Mouse (Mus musculus) hindbrain, postnatal 0 days (tissue): ENCODE results near the gene B4galt1. TPM values are rescaled to one million over a fixed set of nuclear protein-coding genes. Genes with fewer than 3 reads are reported as not detected.

Experiments used
- ATAC-seq: fragments of 200-750 bp; cut with Nextera tagmentation; 2 replicates; pipeline ENCODE4 v1.8.0; 2017; ENCODE audit warnings: mild to moderate bottlenecking, moderate TSS enrichment, moderate library complexity
- DNase-seq: peaks from one replicate; pipeline ENCODE4 v3.0.0-alpha.2; 2015; ENCODE audit warnings: low spot score
- H3K27ac ChIP-seq: fragments of 300-500 bp; sonication (generic); 2 replicates; pipeline ENCODE4 v1.5.1; 2014; ENCODE audit warnings: mild to moderate bottlenecking
- H3K27me3 ChIP-seq: fragments of 300-500 bp; sonication (generic); 2 replicates; pipeline ENCODE4 v1.6.1; 2014; ENCODE audit warnings: low read length, mixed read lengths; ENCODE audit not compliant: insufficient read depth
- H3K36me3 ChIP-seq: fragments of 300-500 bp; sonication (generic); 2 replicates; pipeline ENCODE4 v1.6.1; 2014; ENCODE audit warnings: low read length, mixed read lengths; ENCODE audit not compliant: insufficient read depth
- H3K4me1 ChIP-seq: fragments of 300-500 bp; sonication (generic); 2 replicates; pipeline ENCODE4 v1.6.1; 2014; ENCODE audit warnings: antibody characterized with exemption, low read length, mixed read lengths; ENCODE audit not compliant: insufficient read depth
- H3K4me2 ChIP-seq: fragments of 300-500 bp; sonication (generic); 2 replicates; pipeline ENCODE4 v1.6.1; 2014; ENCODE audit warnings: low read depth, mild to moderate bottlenecking, low read length, moderate library complexity, mixed read lengths
- H3K4me3 ChIP-seq: fragments of 300-500 bp; sonication (generic); 2 replicates; pipeline ENCODE4 v1.5.1; 2014; ENCODE audit warnings: low read length
- H3K9ac ChIP-seq: fragments of 300-500 bp; sonication (generic); replicated peaks from 2 replicates; pipeline ENCODE4 v1.6.1; 2014; ENCODE audit warnings: mild to moderate bottlenecking, low read length, moderate library complexity, mixed read lengths
- H3K9me3 ChIP-seq: fragments of 300-500 bp; sonication (generic); 2 replicates; pipeline ENCODE4 v1.6.1; 2016; ENCODE audit warnings: low read length, mixed read lengths
- CTCF ChIP-seq: IDR thresholded peaks from 2 replicates; pipeline ENCODE4 v1.5.1; 2016; ENCODE audit warnings: antibody characterized with exemption, control low read depth, low read depth
- WGBS: fragments of 180-500 bp; shearing (Covaris S2); extraction: QIAGEN DNeasy Blood & Tissue Kit; methylation state at CpG from one replicate; pipeline ENCODE4 v1.1.7; 2014; 5-methylcytosine and 5-hydroxymethylcytosine counted together
- polyA plus RNA-seq: library from polyadenylated mRNA; unstranded; fragments of >200 nt; fragmentation: Nextera tagmentation; extraction: Ambion mirVana; gene quantifications from 2 replicates; pipeline ENCODE4 v1.2.1, GENCODE M21; 2015
- total RNA-seq: library from RNA; depleted of rRNA; stranded (reverse); fragments of >200 nt; gene quantifications from 2 replicates; pipeline ENCODE4 v1.2.3, GENCODE M21; 2014; rRNA removed

The B4galt1 gene
- total RNA-seq (14.5 and 14.8 TPM in 2 replicates), polyA plus RNA-seq (7.1 and 7.6 TPM in 2 replicates)

DNA sequence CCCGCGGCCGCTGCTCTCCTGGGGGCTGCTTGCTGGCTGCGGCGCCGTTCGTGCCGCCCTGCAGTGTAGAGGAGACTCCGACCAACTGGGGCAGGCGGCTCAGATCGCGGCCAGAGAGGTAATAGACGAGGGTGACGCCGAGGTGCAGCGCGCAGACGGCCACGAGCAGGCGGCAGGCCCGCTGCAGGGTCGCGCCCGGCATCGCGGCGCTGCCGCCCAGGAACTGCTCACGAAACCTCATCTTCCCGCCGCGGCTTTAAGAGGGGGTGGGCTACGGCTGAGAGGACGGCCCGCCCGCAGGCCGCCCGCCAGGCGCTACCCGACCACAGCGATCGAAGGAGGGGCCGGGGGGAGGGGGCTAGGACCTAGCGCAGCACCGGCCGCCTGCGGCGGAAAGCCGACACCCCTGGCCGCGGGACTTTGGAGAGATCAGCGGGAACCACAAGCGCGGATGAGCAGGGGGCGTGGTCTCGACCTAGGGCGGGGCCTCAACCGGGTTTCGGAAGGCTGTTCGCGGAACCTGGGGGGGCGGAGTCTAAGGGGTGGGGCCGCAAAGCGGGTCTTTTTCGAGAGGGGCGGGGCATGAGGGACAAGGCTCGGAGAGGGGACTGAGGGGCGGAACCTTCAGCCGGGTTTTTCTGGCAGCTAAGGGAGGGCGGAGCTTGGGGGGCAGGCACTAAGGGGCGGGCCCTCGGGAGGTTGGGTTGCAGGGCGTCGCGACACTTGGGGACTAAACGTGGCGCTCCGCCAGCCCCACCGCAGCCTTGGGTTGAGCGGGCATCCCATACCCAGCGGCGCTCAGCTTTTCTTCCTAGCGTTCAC, at the start of gene B4galt1:
Gene B4galt1, minus strand, starts transcription at position 441 of the 822 bp plus-strand sequence.
- no peak for TF ChIP-seq CTCF
- H3K27me3 ChIP-seq, result no peaks in the 10 kb centered on the region
- no peaks in the 10 kb centered on the region for H3K36me3 ChIP-seq
- DNase-seq, result peak; percentile 99
- no peaks in the 10 kb centered on the region for H3K9me3 ChIP-seq
- H3K9ac ChIP-seq, result peak within 1 kb of the TSS; percentile 84
- H3K27ac ChIP-seq, result peak within 1 kb of the TSS; percentile 85
- peak within 1 kb of the TSS; percentile 69 for H3K4me3 ChIP-seq
- peak; percentile 97 for ATAC-seq
- H3K4me1 ChIP-seq, result peaks cover 8% of the 10 kb centered on the region; the same call in 1 of the 2 replicates
- under 1% methylated on average over 80 of the region's 83 CpGs for WGBS
- peak within 1 kb of the TSS; percentile 79 for H3K4me2 ChIP-seq

GRCm38 (mm10) chr4:40900612-40901011, 46.8 kb upstream of the B4galt1 start:
- no peak overlapping the region for H3K27ac ChIP-seq
- 90% methylated on average over 4 of the region's 4 CpGs for WGBS
- H3K4me1 ChIP-seq, result no peaks in the 10 kb centered on the region
- no peak for DNase-seq
- H3K9ac ChIP-seq, result no peak overlapping the region
- H3K9me3 ChIP-seq, result no peaks in the 10 kb centered on the region
- H3K36me3 ChIP-seq, result no peaks in the 10 kb centered on the region
- TF ChIP-seq CTCF, result no peak
- no peak overlapping the region for H3K4me2 ChIP-seq
- H3K27me3 ChIP-seq, result no peaks in the 10 kb centered on the region
- H3K4me3 ChIP-seq, result no peak overlapping the region
- ATAC-seq, result no peak

- Histone ChIP-seq H3K4me1 (no peaks in the 10 kb centered on the region), H3K27ac (no peak overlapping the region), H3K36me3 (no peaks in the 10 kb centered on the region), H3K9ac (no peak overlapping the region), H3K27me3 (no peaks in the 10 kb centered on the region), H3K4me3 (no peak overlapping the region), H3K9me3 (no peaks in the 10 kb centered on the region), H3K4me2 (no peak overlapping the region)
- no peak for TF ChIP-seq CTCF
- DNase-seq (no peak), ATAC-seq (no peak)
- 98% methylated on average over 3 of the region's 3 CpGs for WGBS
These were observed 46.3 kb upstream of the B4galt1 start for GRCm38 (mm10) chr4:40900071-40900470.

DNA sequence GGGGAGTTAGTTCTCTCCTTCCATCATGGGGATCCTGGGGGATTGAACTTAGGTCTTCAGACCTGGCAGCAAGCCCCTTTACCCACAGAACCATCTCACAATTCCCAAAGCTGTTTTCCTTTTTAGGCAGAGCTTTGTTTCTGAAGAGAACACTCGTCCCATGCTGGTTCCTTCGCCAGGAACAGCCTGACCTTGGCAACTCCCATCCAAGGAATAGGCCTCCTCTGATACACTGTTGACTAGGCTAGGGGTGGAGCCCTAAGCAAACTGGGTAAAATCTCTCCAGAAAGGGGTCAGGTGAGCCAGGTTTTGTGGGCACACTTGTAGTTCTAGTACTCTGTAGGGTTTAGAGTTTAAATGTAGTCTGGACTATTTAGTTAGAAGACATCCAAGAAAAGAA, 45.5 kb upstream of the B4galt1 start:
- WGBS, result 63% methylated on average over 2 of the region's 2 CpGs
- ATAC-seq (no peak), DNase-seq (no peak)
- Histone ChIP-seq H3K9me3 (no peaks in the 10 kb centered on the region), H3K27me3 (no peaks in the 10 kb centered on the region), H3K4me3 (no peak overlapping the region), H3K27ac (no peak overlapping the region), H3K4me1 (no peaks in the 10 kb centered on the region), H3K9ac (no peak overlapping the region), H3K4me2 (no peak overlapping the region), H3K36me3 (no peaks in the 10 kb centered on the region)
- TF ChIP-seq CTCF, result no peak

- ATAC-seq (no peak), DNase-seq (no peak)
- no peak overlapping the region for H3K9ac ChIP-seq
- H3K9me3 ChIP-seq, result no peaks in the 10 kb centered on the region
- 76% methylated on average over 6 of the region's 6 CpGs for WGBS
- H3K4me3 ChIP-seq, result no peak overlapping the region
- H3K4me1 ChIP-seq, result no peaks in the 10 kb centered on the region
- H3K27me3 ChIP-seq, result no peaks in the 10 kb centered on the region
- no peak overlapping the region for H3K4me2 ChIP-seq
- H3K27ac ChIP-seq, result no peak overlapping the region
- TF ChIP-seq CTCF, result no peak
- H3K36me3 ChIP-seq, result no peaks in the 10 kb centered on the region
These were observed 44.8 kb upstream of the B4galt1 start for GRCm38 (mm10) chr4:40898476-40899044.

DNA sequence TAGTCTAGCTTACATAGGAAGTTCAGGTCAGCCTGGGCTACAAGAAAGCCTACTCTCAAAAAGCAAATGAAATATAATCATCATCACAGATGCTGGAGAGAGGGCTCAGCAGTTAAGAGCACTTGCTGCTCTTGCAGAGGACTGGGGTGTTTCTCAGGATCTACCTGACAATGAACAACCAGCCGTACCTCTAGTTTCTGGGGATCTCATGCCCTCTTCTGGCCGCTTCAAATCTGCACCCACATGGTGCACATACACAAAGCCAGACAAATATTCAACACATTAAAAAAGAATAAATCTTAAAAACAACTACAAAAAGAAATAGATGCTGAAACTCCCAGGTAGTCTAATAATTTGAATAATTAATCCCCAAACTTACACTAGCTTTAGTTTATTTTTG, 41.8 kb upstream of the B4galt1 start:
- TF ChIP-seq CTCF, result no peak
- 91% methylated on average over 2 of the region's 2 CpGs for WGBS
- Histone ChIP-seq H3K9me3 (no peaks in the 10 kb centered on the region), H3K4me2 (no peak overlapping the region), H3K27ac (no peak overlapping the region), H3K36me3 (no peaks in the 10 kb centered on the region), H3K4me1 (no peaks in the 10 kb centered on the region), H3K27me3 (no peaks in the 10 kb centered on the region), H3K9ac (no peak overlapping the region), H3K4me3 (no peak overlapping the region)
- DNase-seq (no peak), ATAC-seq (no peak)

DNA sequence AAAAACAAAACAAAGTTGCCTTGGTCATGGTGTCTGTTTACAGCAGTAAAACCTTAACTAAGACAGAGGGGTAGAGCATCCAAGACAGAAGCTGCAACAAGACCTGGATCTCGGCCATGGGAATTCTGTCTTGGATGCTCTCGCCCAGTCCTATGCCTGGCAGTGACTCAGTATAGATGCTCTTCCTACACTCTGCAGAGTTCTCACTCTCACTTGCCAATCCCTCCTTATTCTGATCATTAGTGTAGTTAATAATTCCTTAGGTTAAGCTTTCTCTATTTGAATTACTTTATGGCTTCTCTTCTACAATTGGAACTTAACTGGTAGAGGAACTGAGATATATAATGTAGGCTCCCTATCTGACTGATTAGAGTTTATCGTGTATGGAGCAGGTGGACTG, 41.3 kb upstream of the B4galt1 start:
- DNase-seq, result no peak
- Histone ChIP-seq H3K27me3 (no peaks in the 10 kb centered on the region), H3K9me3 (no peaks in the 10 kb centered on the region), H3K4me3 (no peak overlapping the region), H3K9ac (no peak overlapping the region), H3K27ac (no peak overlapping the region), H3K36me3 (no peaks in the 10 kb centered on the region), H3K4me2 (no peak overlapping the region), H3K4me1 (no peaks in the 10 kb centered on the region)
- TF ChIP-seq CTCF, result no peak
- no peak for ATAC-seq
- 89% methylated on average over 3 of the region's 3 CpGs for WGBS
